Mouse (Mus musculus): ENCODE measurements around the gene Nrsn1.
"Not testable (repeated sequence)": the region's sequence is repeated elsewhere in the genome, so short reads cannot be mapped to it uniquely, and the experiment has no call there.

Gene Nrsn1

DNA sequence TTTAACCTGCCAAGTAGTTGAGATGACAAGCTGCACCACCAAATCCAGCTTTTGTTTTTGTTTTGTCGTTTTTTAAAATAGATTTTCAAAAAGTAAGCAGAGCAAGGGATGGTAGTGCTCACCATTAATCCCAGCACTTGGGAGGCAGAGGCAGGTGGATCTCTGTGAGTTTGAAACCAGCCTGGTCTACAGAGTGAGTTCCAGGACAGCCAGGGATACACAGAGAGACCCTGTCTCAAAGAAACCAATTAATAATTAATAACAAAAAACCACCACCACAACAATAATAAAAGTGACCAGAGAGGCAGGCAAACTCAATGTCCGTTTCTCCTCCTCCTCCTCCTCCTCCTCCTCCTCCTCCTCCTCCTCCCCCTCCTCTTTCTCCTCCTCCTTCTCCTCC is at the start of gene Nrsn1:
Gene Nrsn1, minus strand, starts transcription at position 101 of the 400 bp plus-strand sequence.
- DNase-seq (ENCODE audit: low read depth, low spot score); H3K36me3 ChIP-seq (ENCODE audit: control insufficient read depth, insufficient read depth, low read length, poor library complexity, severe bottlenecking); H3K27me3 ChIP-seq (ENCODE audit: control insufficient read depth, insufficient read depth, low read length, poor library complexity, severe bottlenecking): not testable (repeated sequence)

DNA sequence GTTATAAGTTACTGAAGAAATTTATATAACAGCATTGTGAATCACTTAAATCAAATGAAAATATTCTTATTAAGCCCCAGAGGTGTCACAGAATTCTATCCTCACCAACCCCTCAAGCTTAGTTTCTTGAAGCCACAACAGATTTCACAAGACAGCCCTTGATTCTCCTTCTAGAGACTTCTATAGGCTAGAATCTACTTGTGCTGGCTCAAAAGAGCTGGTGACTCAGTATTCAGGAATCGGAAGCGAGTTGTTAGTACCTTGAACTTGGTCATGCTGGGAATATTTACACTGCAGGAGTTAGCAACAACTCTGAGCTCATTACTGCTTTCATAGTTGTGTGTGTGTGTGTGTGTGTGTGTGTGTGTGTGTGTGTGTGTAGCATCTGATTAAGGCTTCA is 41.8 kb upstream of the Nrsn1 start:
- H3K27me3 ChIP-seq (ENCODE audit: control insufficient read depth, insufficient read depth, low read length, poor library complexity, severe bottlenecking): no peaks in the 10 kb centered on the region
- H3K36me3 ChIP-seq (ENCODE audit: control insufficient read depth, insufficient read depth, low read length, poor library complexity, severe bottlenecking): no peaks in the 10 kb centered on the region
- DNase-seq (ENCODE audit: low read depth, low spot score): no peak

DNA sequence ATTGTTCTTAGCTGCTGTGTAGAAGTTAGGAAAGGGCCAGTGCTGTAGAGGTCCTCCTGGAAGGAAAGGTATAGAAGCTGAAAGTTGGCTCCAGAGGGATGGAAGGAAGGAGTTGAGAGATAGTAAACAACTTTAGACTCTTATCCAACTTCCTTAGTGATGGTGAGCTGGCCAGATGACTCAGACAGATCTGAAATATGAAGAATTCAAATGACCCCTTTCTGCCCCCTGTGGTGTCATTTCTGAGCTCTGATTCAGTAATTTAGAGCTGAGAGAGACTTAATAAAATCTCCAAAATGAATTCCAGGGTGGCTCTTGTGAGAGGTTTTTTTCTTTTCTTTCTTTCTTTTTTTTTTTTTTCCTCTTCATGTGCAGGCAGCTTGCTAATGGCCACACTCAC is 39.8 kb upstream of the Nrsn1 start:
- Histone ChIP-seq H3K36me3 (ENCODE audit: control insufficient read depth, insufficient read depth, low read length, poor library complexity, severe bottlenecking) (no peaks in the 10 kb centered on the region), H3K27me3 (ENCODE audit: control insufficient read depth, insufficient read depth, low read length, poor library complexity, severe bottlenecking) (no peaks in the 10 kb centered on the region)
- no peak for DNase-seq (ENCODE audit: low read depth, low spot score)

DNA sequence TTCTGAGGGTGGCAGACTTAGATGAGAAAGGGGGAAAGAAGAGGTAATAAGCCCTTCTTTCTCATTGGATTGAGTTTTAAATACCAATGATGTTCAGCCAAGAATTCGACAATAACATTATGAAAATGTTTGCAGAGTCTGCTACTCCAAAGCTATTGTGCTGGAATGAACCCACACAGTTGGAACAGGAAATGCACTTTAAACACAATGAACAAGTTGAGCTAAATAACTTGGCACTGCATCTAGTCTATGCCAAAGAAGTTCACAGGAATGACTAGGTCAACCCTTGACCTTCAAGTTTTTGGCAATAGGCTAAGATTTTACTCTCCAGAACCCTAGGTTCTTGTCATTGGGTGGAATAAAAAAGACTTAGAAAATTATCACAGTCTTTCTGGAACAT is 18.4 kb upstream of the Nrsn1 start:
- DNase-seq (ENCODE audit: low read depth, low spot score): no peak
- Histone ChIP-seq H3K36me3 (ENCODE audit: control insufficient read depth, insufficient read depth, low read length, poor library complexity, severe bottlenecking) (no peaks in the 10 kb centered on the region), H3K27me3 (ENCODE audit: control insufficient read depth, insufficient read depth, low read length, poor library complexity, severe bottlenecking) (no peaks in the 10 kb centered on the region)

DNA sequence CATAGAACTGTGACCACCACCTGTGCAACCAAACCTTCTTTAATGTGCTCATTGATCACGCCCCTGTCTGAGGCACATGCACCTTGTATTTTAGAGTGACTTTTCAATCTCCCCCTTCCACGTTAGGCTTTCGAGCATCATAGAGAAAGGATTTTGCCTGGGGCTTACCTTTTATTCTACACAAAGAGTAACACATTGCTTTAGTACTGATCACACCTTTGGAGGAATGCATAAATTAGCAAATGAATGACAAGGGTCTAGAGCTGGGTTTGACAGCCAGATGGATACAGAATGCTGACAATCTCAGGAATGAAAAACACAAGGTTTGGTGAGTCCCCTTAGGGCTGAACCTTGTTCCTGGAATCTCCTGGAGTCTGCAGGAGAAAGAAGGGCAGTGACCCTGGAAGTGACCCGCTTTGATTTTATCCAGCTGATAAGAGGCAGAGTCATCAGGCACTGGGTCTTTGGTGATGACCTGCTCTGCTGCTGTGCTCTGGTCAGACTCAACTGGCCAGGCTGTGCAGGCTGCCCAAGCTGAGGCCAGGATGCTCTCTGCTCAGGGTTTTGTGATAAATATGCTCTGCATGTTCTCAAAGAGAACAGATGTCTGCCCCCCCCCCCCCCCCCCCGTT is 4.7 kb upstream of the Nrsn1 start:
- H3K27me3 ChIP-seq (ENCODE audit: control insufficient read depth, insufficient read depth, low read length, poor library complexity, severe bottlenecking): no peaks in the 10 kb centered on the region
- no peak for DNase-seq (ENCODE audit: low read depth, low spot score)
- H3K36me3 ChIP-seq (ENCODE audit: control insufficient read depth, insufficient read depth, low read length, poor library complexity, severe bottlenecking): no peaks in the 10 kb centered on the region

DNA sequence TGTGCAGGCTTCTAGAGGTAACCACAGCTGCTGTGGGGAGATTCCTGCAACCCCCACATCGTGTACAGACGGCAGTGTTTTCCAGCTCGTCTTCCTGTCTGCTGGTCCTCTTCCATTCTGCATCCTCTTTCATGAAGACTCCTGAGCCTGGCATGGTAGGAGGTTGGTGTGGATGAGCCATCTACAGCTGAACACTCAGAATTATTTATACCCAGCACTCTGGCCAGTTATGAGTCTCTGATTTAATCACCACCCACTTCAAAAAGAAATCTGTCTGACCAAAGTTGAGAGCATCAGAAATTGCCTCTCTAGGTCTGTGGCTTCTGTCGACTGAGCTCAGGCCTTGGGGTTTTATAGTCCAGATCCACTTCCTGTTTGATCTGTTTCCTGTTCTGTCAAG is 1.9 kb upstream of the Nrsn1 start:
- H3K36me3 ChIP-seq (ENCODE audit: control insufficient read depth, insufficient read depth, low read length, poor library complexity, severe bottlenecking): no peaks in the 10 kb centered on the region
- no peaks in the 10 kb centered on the region for H3K27me3 ChIP-seq (ENCODE audit: control insufficient read depth, insufficient read depth, low read length, poor library complexity, severe bottlenecking)
- no peak for DNase-seq (ENCODE audit: low read depth, low spot score)

DNA sequence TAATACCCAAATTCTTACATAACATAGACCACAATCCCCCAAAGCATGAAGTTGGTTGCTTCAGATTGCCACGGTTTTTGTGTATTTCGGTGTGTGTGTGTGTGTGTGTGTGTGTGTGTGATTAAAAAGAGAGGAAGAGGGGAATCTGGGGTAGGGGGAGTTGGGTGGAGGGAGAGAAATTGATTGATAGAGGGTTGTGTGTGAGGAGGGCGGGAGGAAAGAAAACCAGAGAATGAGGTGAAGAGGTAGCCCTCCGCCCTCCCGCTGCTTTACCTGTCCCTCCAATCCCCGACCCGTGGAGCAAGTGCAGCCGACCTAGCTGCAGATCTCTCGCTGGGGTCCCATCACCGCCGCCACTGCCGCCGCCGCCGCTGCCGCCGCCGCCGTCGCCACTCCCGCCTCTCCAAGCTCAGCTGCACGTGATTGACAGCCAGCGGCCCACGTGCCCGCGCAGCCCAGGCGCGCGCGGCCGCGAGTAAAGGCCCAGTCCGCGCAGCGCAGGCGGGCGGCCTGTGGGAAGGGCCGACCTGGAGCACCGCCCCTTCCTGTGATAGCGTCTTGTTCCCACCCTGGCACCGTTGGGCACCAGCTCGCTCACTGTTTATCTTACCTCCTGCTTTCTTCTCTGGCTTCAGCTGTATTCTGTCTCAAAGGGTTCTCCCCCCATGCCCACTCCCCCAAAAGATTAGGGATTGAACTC is 583 bp downstream of the Nrsn1 start:
- no peak for DNase-seq (ENCODE audit: low read depth, low spot score)
- H3K27me3 ChIP-seq (ENCODE audit: control insufficient read depth, insufficient read depth, low read length, poor library complexity, severe bottlenecking): no peaks in the 10 kb centered on the region
- no peaks in the 10 kb centered on the region for H3K36me3 ChIP-seq (ENCODE audit: control insufficient read depth, insufficient read depth, low read length, poor library complexity, severe bottlenecking)

DNA sequence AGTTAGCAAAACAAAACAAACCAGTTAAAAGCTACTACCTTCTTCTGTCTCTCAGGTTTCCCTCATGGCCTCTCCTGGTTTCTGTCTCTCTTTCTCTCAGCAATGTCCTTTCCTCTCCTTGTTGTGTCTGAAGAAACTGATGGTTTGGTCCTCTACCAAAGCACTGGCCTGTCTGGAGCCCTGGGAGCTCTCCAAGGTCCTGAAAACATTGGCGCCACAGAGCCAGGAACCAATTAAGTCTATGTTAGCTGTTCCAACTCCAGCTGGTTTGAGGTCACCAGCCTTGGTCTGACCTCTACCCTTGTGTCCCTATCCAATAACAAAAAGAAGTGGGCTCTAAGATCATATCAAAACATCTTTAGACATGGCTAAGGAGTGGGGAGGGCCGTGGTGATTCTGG is 1.3 kb downstream of the Nrsn1 start:
- Histone ChIP-seq H3K27me3 (ENCODE audit: control insufficient read depth, insufficient read depth, low read length, poor library complexity, severe bottlenecking) (no peaks in the 10 kb centered on the region), H3K36me3 (ENCODE audit: control insufficient read depth, insufficient read depth, low read length, poor library complexity, severe bottlenecking) (no peaks in the 10 kb centered on the region)
- DNase-seq (ENCODE audit: low read depth, low spot score): no peak

DNA sequence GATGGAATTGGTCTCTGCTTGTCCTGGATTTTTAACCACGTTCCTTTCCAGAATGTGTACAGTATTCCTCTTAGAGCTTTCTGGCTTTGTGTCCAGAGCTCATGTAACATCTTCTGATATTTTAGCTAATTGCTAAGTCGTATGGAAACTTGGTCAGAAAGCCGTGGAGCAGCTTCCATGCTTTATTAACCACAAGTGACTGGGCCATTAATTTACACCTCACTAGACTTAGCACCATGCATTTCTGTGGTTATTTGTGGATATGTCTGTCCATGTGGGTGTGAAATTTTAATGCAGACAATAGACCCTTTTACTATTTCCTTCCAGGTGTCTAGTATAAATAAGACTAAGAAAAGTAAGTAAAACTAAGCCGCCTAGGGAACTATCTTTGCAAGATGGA is 7.6 kb downstream of the Nrsn1 start:
- no peaks in the 10 kb centered on the region for H3K27me3 ChIP-seq (ENCODE audit: control insufficient read depth, insufficient read depth, low read length, poor library complexity, severe bottlenecking)
- DNase-seq (ENCODE audit: low read depth, low spot score): no peak
- no peaks in the 10 kb centered on the region for H3K36me3 ChIP-seq (ENCODE audit: control insufficient read depth, insufficient read depth, low read length, poor library complexity, severe bottlenecking)

DNA sequence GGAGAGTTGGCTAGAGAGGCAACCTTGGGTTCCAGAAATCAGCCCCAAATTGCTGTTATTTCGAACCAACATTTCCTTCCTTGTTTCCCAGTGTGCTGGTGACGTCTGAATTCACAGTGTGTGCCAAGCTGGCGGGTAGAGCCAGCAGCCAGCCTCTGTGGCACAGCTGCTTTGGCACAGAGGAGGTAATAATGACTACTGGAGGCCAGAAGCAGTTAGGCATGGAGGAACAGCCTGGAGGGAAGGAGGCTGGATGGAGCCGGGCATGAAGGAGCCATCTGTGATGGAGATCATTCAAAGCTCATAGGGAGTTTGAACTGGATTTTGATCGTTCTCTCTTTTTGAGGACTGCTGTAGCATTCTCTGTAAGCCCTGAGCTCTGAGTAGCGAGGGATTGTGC is 12.7 kb downstream of the Nrsn1 start:
- Histone ChIP-seq H3K27me3 (ENCODE audit: control insufficient read depth, insufficient read depth, low read length, poor library complexity, severe bottlenecking) (no peaks in the 10 kb centered on the region), H3K36me3 (ENCODE audit: control insufficient read depth, insufficient read depth, low read length, poor library complexity, severe bottlenecking) (no peaks in the 10 kb centered on the region)
- DNase-seq (ENCODE audit: low read depth, low spot score): no peak

DNA sequence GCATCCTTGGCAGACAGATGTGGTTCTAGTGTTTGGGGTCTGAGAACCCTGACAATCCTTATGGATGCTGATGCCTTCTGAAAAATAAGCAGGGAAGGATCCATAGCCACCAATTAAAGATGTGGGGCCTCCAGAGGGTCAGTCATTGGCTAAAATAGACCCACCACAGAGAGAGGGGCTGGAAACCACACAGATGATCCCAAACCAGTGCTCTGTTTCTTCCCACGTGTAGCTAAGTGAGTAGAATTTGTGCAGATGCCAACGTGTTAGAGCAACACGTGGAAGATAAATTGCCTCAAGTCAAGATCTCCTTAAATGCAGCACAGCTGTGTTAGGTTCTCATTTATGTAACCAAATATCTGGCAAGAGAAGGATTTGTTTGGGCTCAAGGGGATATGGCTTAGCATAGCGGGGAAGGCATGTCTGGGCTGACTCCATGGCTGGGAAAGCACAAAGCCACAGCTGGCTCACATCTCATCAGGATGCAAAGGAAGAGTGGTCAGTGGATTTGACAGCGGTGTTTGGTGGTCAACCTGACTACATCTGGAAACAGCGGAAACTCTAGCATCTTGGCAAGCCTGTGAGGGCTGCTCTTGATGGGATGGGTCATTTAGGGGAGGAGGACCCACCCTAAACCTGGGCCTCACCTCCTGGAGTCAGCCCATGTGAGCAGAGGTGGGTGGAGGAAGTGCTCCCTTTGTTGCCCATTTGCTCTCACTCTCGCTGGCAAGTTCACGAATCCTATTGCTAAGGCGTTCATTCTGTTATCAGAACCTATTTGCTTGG is 15.6 kb downstream of the Nrsn1 start:
- H3K27me3 ChIP-seq (ENCODE audit: control insufficient read depth, insufficient read depth, low read length, poor library complexity, severe bottlenecking): no peaks in the 10 kb centered on the region
- DNase-seq (ENCODE audit: low read depth, low spot score): no peak
- H3K36me3 ChIP-seq (ENCODE audit: control insufficient read depth, insufficient read depth, low read length, poor library complexity, severe bottlenecking): no peaks in the 10 kb centered on the region

DNA sequence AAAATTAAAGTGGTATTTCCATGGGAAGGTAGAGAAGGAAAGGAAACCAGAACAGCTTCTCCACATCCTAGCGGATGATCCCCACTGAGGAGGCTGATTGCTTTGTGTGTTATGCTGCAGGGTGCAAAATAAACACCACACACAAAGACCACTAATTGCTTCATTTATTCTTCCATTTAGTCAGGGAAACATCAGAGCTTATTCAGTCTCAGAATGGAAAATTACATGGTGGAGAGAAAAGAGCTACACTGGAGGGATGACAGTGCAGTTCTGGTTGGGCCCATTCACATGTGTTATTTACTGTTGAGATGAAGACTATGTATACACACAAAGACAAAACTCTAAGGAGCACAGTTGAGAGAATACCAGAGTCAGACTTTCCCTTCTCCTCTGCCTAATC is 18.4 kb downstream of the Nrsn1 start:
- H3K27me3 ChIP-seq (ENCODE audit: control insufficient read depth, insufficient read depth, low read length, poor library complexity, severe bottlenecking): no peaks in the 10 kb centered on the region
- DNase-seq (ENCODE audit: low read depth, low spot score): no peak
- no peaks in the 10 kb centered on the region for H3K36me3 ChIP-seq (ENCODE audit: control insufficient read depth, insufficient read depth, low read length, poor library complexity, severe bottlenecking)

DNA sequence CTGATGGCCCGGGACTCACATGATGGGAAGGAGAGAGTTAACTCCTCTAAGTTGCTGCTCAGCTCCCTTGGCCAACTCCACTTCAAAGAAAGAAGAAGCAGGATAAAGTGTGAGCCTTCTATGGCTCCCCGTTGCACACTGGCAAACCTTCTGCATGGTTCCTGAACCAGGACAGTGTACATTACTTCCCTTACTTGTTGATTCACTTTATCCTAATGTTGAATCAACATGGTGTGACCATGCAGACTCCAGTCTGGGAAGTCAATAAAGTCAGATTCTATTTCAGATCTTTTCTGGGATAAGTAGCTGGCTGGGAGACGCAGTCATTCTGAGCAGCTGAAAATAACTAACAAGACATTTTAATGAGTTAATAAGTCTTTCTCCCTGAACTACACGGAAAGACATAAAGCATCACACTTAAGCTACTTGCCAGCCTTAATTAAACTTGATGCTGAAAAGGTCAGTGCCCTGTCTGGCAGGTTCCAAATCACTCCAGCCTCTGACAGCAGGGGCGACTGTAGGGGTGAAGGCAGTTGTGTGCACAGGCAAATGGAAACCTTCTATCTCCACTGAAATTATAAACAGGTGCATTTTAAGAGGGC is 50.0 kb downstream of the Nrsn1 start:
- no peak for DNase-seq (ENCODE audit: low read depth, low spot score)
- no peaks in the 10 kb centered on the region for H3K36me3 ChIP-seq (ENCODE audit: control insufficient read depth, insufficient read depth, low read length, poor library complexity, severe bottlenecking)
- H3K27me3 ChIP-seq (ENCODE audit: control insufficient read depth, insufficient read depth, low read length, poor library complexity, severe bottlenecking): no peaks in the 10 kb centered on the region

DNA sequence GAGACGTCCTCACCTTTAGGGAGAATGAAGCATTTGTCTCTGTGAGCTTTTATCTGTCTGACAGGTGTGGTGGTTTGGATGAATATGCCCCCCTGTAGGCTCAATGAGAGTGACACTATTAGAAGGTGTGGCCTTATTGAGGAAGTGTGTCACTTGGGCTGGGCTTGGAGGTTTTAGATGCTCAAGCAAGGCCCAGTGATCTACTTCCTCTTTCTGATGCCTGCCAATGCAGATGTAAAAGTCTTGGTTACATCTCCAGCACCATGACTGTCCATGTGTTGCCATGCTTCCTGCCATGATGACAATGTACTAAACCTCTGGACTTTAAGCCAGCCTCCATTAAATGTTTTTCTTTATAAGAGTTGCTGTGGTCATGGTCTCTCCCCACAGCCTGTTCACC is 51.9 kb downstream of the Nrsn1 start:
- DNase-seq (ENCODE audit: low read depth, low spot score): no peak
- H3K27me3 ChIP-seq (ENCODE audit: control insufficient read depth, insufficient read depth, low read length, poor library complexity, severe bottlenecking): no peaks in the 10 kb centered on the region
- H3K36me3 ChIP-seq (ENCODE audit: control insufficient read depth, insufficient read depth, low read length, poor library complexity, severe bottlenecking): no peaks in the 10 kb centered on the region

DNA sequence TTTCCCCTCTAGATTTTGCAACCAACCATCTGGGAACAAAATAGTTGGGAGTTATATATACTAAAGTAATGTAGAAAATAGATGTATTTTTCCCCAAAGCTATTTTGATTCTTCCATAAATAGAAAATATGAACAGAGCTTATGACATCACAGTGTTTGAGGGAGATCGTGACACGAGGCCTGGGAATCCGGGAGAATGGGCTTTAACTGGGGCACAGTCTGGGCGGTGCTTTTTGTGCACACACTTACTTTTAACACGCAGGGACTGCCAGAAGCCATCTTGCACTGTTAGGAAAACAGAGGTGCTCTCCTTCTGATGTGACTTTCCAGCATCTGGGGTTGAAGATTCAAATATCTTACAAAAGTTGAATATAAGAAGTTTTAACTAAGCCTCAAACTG is 63.4 kb downstream of the Nrsn1 start:
- DNase-seq (ENCODE audit: low read depth, low spot score): no peak

More for the DNA sequence above, 63.4 kb downstream of the Nrsn1 start:
- H3K27me3 ChIP-seq (ENCODE audit: control insufficient read depth, insufficient read depth, low read length, poor library complexity, severe bottlenecking): no peaks in the 10 kb centered on the region
- no peaks in the 10 kb centered on the region for H3K36me3 ChIP-seq (ENCODE audit: control insufficient read depth, insufficient read depth, low read length, poor library complexity, severe bottlenecking)

Data from splenic B cell, adult 2 months (primary cell).